Mouse (Mus musculus): ENCODE data around the gene Ndufs7. TPM values are rescaled to one million over a fixed set of nuclear protein-coding genes. Genes with fewer than 3 reads are reported as not detected.

Gene Ndufs7
- polyA plus RNA-seq, 1 experiment, result 647 TPM

- peak; percentile 89 for TF ChIP-seq POLR2A (IDR thresholded peaks at IDR 0.05; ENCODE audit: control insufficient read depth, extremely low read depth, insufficient read depth, low read length, poor library complexity)
- peak; percentile 72 for TF ChIP-seq CTCF (IDR thresholded peaks at IDR 0.05; ENCODE audit: borderline replicate concordance, control insufficient read depth, extremely low read depth, insufficient read depth, low read length, poor library complexity)
- peaks cover 17% of the 10 kb centered on the region for H3K4me1 ChIP-seq (replicated peaks; ENCODE audit: control insufficient read depth, insufficient read depth, low read length)
- DNase-seq, result peak; percentile 99
- H3K27me3 ChIP-seq (ENCODE audit: control insufficient read depth, insufficient read depth, low read length), result no peaks in the 10 kb centered on the region
- H3K27ac ChIP-seq (ENCODE audit: control insufficient read depth, insufficient read depth, low read length), result peak within 1 kb of the TSS; percentile 43
- H3K36me3 ChIP-seq (ENCODE audit: control insufficient read depth, insufficient read depth, low read length), result peaks cover 22% of the 10 kb centered on the region
- peak within 1 kb of the TSS; percentile 59 for H3K4me3 ChIP-seq (ENCODE audit: control insufficient read depth, insufficient read depth, low read length)
- 1% methylated on average over 70 of the region's 75 CpGs for WGBS
These were observed 22.3 kb upstream of the Ndufs7 start, which contains the start of gene Mum1 for GRCm38 (mm10) chr10:80226416-80227165. Gene Mum1, plus strand, starts transcription at chr10:80226434.

- no peaks in the 10 kb centered on the region for H3K27me3 ChIP-seq (ENCODE audit: control insufficient read depth, insufficient read depth, low read length)
These were observed 21.8 kb upstream of the Ndufs7 start for GRCm38 (mm10) chr10:80227166-80227539.

GRCm38 (mm10) chr10:80227877-80228775 is 20.8 kb upstream of the Ndufs7 start:
- no peak for DNase-seq
- 91% methylated on average over 15 of the region's 15 CpGs for WGBS
- H3K36me3 ChIP-seq (ENCODE audit: control insufficient read depth, insufficient read depth, low read length), result peaks cover 37% of the 10 kb centered on the region
- H3K27me3 ChIP-seq (ENCODE audit: control insufficient read depth, insufficient read depth, low read length), result no peaks in the 10 kb centered on the region
- no peak overlapping the region; the same call in 1 of the 2 replicates for H3K27ac ChIP-seq (ENCODE audit: control insufficient read depth, insufficient read depth, low read length)
- TF ChIP-seq CTCF (IDR thresholded peaks at IDR 0.05; ENCODE audit: borderline replicate concordance, control insufficient read depth, extremely low read depth, insufficient read depth, low read length, poor library complexity), result no peak
- no peak for TF ChIP-seq POLR2A (IDR thresholded peaks at IDR 0.05; ENCODE audit: control insufficient read depth, extremely low read depth, insufficient read depth, low read length, poor library complexity)
- H3K4me3 ChIP-seq (ENCODE audit: control insufficient read depth, insufficient read depth, low read length), result no peak overlapping the region
- peaks cover 17% of the 10 kb centered on the region for H3K4me1 ChIP-seq (replicated peaks; ENCODE audit: control insufficient read depth, insufficient read depth, low read length)

More at GRCm38 (mm10) chr10:80227166-80227539, 21.8 kb upstream of the Ndufs7 start:
- DNase-seq, result no peak
- WGBS, result 11% methylated on average over 10 of the region's 10 CpGs
- Histone ChIP-seq H3K4me3 (ENCODE audit: control insufficient read depth, insufficient read depth, low read length) (peak overlapping the region; percentile 59), H3K4me1 (replicated peaks; ENCODE audit: control insufficient read depth, insufficient read depth, low read length) (peaks cover 17% of the 10 kb centered on the region), H3K36me3 (ENCODE audit: control insufficient read depth, insufficient read depth, low read length) (peaks cover 27% of the 10 kb centered on the region), H3K27ac (ENCODE audit: control insufficient read depth, insufficient read depth, low read length) (peak overlapping the region; percentile 43)
- no peak for TF ChIP-seq CTCF (IDR thresholded peaks at IDR 0.05; ENCODE audit: borderline replicate concordance, control insufficient read depth, extremely low read depth, insufficient read depth, low read length, poor library complexity)
- TF ChIP-seq POLR2A (IDR thresholded peaks at IDR 0.05; ENCODE audit: control insufficient read depth, extremely low read depth, insufficient read depth, low read length, poor library complexity), result no peak

GRCm38 (mm10) chr10:80236145-80236825 is 12.6 kb upstream of the Ndufs7 start:
- DNase-seq, result no peak
- Histone ChIP-seq H3K36me3 (ENCODE audit: control insufficient read depth, insufficient read depth, low read length) (peaks cover 85% of the 10 kb centered on the region), H3K4me3 (ENCODE audit: control insufficient read depth, insufficient read depth, low read length) (no peak overlapping the region), H3K4me1 (replicated peaks; ENCODE audit: control insufficient read depth, insufficient read depth, low read length) (no peaks in the 10 kb centered on the region), H3K27me3 (ENCODE audit: control insufficient read depth, insufficient read depth, low read length) (no peaks in the 10 kb centered on the region), H3K27ac (ENCODE audit: control insufficient read depth, insufficient read depth, low read length) (no peak overlapping the region)
- no peak for TF ChIP-seq CTCF (IDR thresholded peaks at IDR 0.05; ENCODE audit: borderline replicate concordance, control insufficient read depth, extremely low read depth, insufficient read depth, low read length, poor library complexity)
- TF ChIP-seq POLR2A (IDR thresholded peaks at IDR 0.05; ENCODE audit: control insufficient read depth, extremely low read depth, insufficient read depth, low read length, poor library complexity), result no peak
- 97% methylated on average over 13 of the region's 13 CpGs for whole genome bisulfite sequencing

- Histone ChIP-seq H3K4me3 (ENCODE audit: control insufficient read depth, insufficient read depth, low read length) (no peak overlapping the region), H3K27me3 (ENCODE audit: control insufficient read depth, insufficient read depth, low read length) (no peaks in the 10 kb centered on the region), H3K27ac (ENCODE audit: control insufficient read depth, insufficient read depth, low read length) (no peak overlapping the region), H3K4me1 (replicated peaks; ENCODE audit: control insufficient read depth, insufficient read depth, low read length) (no peaks in the 10 kb centered on the region), H3K36me3 (ENCODE audit: control insufficient read depth, insufficient read depth, low read length) (peaks cover 84% of the 10 kb centered on the region)
- WGBS, result 95% methylated on average over 4 of the region's 4 CpGs
- TF ChIP-seq POLR2A (IDR thresholded peaks at IDR 0.05; ENCODE audit: control insufficient read depth, extremely low read depth, insufficient read depth, low read length, poor library complexity) (no peak), CTCF (IDR thresholded peaks at IDR 0.05; ENCODE audit: borderline replicate concordance, control insufficient read depth, extremely low read depth, insufficient read depth, low read length, poor library complexity) (no peak)
- no peak for DNase-seq
These were observed 11.9 kb upstream of the Ndufs7 start for GRCm38 (mm10) chr10:80237020-80237419.

- peaks cover 84% of the 10 kb centered on the region for H3K36me3 ChIP-seq (ENCODE audit: control insufficient read depth, insufficient read depth, low read length)
- 98% methylated on average over 3 of the region's 3 CpGs for WGBS
These were observed 10.6 kb upstream of the Ndufs7 start for GRCm38 (mm10) chr10:80238306-80238705.

More at GRCm38 (mm10) chr10:80238306-80238705, 10.6 kb upstream of the Ndufs7 start:
- Histone ChIP-seq H3K4me1 (replicated peaks; ENCODE audit: control insufficient read depth, insufficient read depth, low read length) (no peaks in the 10 kb centered on the region), H3K27ac (ENCODE audit: control insufficient read depth, insufficient read depth, low read length) (no peak overlapping the region), H3K4me3 (ENCODE audit: control insufficient read depth, insufficient read depth, low read length) (no peak overlapping the region), H3K27me3 (ENCODE audit: control insufficient read depth, insufficient read depth, low read length) (no peaks in the 10 kb centered on the region)
- DNase-seq, result no peak
- TF ChIP-seq CTCF (IDR thresholded peaks at IDR 0.05; ENCODE audit: borderline replicate concordance, control insufficient read depth, extremely low read depth, insufficient read depth, low read length, poor library complexity) (no peak), POLR2A (IDR thresholded peaks at IDR 0.05; ENCODE audit: control insufficient read depth, extremely low read depth, insufficient read depth, low read length, poor library complexity) (no peak)

All from thymus, adult 2 months (tissue).